Mouse (Mus musculus) thymus, postnatal 0 days (tissue): ENCODE measurements around the gene Itga10. TPM values are rescaled to one million over a fixed set of nuclear protein-coding genes. Genes with fewer than 3 reads are reported as not detected.
"Not testable (repeated sequence)": the region's sequence is repeated elsewhere in the genome, so short reads cannot be mapped to it uniquely, and the experiment has no call there.

ENCODE experiments used
- DNase-seq: peaks from one replicate; pipeline ENCODE4 v3.0.0-alpha.2; 2015; ENCODE audit warnings: low spot score
- polyA plus RNA-seq: library from polyadenylated mRNA; unstranded; fragments of >200 nt; fragmentation: Nextera tagmentation; extraction: Ambion mirVana; gene quantifications from 2 replicates; pipeline ENCODE4 v1.2.1, GENCODE M21; 2015

Gene Itga10
- polyA plus RNA-seq, 1 experiment from 2014 or later = 0.31 TPM

DNA sequence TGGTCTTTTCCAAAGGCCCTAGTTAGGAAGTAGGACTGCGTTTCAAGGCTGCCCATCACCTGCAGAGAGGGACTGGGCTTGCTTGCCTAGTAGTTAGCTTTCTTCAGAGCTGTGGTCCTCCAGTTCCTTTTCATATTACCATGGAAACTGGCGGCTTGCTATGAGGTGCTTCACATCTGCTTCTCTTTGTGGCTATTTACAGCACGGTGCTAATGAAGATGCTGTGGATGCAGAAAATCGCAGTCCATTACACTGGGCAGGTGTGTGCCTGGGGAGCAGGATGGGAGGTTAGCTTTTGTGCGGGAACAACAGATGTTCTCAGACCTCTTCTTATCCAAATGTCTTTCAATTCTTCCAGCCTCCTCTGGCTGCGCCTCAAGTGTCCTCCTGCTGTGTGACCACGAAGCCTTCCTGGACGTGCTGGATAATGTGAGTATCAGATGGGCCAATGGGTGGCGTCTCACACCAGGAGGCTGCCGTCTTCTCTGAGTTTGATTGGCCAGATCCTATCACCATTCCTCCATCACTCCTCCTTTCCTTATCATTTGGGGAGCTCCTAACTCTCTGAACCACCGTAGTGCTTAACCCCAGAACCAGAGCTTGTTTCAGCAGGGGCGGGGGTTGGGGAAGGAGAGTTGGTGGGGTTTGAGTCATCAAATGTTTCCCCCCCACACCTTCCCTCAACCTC is 35.0 kb downstream of the Itga10 start:
- DNase-seq = no peak

GRCm38 (mm10) chr3:96683496-96683895 is 38.1 kb downstream of the Itga10 start:
- no peak for DNase-seq

DNA sequence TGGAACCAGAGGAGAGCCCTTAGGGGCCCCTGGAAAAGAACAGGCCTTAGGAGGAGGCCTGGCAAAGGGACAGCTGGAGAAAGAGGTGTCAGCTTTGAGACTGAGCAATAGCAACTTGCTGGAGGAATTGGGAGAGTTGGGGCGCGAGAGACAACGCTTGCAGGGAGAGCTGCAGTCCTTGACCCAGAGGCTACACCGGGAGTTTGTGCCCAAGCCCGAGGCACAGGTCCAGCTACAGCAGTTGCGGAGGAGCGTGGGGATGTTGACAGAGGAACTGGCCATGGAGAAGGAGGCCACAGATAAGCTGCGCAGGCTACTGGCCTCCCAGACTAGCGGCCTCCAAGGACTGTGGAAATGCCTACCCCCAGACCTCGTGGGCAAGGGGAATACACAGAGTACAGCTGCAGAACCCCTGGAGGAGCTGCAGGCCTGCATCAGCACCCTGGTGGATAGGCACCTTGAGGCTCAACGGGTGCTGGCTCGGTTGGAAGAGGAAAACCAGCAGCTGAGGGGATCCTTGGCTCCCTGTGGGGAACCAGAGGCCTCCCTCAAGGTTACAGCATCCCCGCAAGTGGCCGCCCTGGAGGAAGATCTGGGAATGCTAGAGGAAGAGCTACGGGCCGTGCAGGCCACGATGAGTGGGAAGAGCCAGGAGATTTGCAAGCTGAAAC is 38.9 kb downstream of the Itga10 start:
- DNase-seq = no peak

DNA sequence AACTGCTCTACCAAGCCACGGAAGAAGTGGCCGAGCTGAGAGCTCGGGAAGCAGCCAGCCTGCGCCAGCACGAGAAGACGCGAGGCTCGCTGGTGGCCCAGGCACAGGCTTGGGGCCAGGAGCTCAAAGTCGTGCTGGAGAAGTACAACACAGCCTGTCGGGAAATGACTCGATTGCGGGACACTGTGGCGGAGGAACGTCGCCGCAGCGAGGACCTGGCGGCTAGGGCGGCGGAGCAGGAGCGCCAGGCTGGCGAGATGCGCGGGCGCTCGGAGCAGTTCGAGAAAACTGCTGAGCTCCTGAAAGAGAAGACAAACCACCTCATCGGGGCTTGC is 39.4 kb downstream of the Itga10 start:
- no peak for DNase-seq

DNA sequence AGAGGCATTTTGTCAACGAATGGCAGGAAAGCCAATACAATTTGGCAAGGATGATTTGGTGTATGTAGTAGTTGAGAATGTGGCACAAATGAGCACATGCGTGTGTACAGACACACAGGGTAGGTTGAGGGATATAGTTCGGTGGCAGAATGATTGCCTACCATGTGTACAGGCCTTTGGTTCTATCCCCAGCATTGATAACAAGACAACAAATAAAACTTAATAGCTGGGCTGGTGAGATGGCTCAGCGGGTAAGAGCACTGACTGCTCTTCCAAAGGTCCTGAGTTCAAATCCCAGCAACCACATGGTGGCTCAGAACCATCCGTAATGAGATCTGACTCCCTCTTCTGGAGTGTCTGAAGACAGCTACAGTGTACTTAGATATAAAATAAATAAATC is 40.7 kb downstream of the Itga10 start:
- DNase-seq = not testable (repeated sequence)

GRCm38 (mm10) chr3:96688854-96689253 is 43.5 kb downstream of the Itga10 start:
- DNase-seq = no peak

DNA sequence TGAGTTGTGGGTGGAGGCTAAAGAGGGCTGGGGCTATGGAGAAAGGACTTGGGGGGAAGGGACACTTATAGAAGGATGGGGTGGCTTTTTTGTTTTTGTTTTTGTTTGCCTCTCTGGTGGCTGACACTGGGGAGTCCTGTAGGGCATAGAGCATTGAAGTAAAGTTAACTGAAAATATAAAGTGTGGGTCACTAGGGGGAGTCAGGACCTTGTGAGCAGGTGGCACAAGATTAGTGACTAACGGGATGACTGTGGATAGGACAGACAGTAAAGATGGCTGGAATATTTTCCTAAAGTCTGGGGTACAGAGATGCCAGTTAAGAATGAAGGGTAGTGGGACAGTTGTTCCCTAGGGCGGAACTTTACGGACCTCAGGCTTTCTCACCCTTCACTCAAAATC is 44.9 kb downstream of the Itga10 start:
- DNase-seq = no peak

DNA sequence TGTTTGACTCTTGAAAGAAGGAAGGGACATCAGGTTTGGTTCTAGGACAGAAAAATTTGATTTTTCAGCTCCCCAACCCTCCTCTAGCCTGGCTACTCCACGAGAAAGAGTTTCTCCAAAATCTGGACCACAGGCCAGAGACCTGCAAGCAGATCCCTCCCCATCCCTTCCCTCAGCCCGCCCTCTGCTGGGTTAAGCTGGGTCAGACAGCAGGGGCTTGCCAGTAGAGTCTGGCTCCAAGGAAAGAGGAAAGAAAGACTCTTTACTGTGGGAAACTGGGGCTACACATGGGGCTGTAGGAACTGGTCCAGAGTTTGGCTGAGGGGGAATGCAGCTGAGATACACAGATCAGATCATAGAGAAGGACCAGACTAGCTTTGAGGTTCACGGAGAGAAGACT is 47.1 kb downstream of the Itga10 start:
- no peak for DNase-seq

DNA sequence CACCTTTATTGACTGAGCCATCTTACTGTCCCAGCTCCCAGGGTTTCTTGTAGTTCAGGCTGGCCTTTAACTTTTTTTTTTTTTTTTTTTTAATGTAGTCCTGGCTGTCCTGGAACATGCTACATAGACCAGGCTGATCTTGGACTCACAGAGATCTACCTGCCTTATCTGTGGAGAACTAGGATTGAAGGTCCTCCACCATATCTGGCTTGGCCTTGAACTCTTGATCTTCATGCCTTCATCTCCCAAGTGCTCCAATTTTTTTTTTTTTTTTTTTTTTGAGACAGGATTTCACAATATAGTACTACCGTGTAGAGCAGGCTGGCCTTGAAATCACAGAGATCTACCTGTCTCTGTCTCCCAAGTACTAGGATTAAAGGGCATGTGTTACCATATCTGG is 48.2 kb downstream of the Itga10 start:
- no peak for DNase-seq

DNA sequence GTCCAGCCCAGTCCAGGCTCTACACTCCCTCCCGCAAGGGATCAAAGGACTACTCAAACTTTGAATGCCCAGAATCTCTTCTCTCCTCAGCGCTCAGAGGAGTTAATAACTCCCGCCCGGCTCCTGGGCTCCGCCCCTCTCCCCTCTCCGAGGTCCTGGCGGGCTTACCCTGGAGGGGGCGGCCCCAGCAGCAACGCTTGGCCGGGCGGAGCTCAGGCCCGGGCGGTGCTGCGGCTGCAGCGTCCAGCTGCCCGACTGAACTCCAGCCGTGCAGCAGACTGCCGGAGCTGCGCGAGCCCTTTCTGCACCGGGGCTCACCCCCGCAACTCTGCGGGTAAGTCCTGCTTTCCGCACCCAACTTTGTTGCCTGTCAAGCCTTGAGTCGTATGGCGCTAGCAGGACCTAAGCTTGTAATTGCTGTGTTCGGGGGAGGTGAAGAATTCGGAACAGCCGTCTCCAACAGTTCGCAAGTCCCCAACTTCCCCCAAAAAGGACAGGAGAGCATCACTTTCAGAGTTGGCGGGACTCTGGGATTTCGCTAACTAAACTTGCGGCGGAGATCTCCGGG is 50.9 kb downstream of the Itga10 start, which contains the start of gene Pias3:
TSS of gene Pias3 (plus strand) at position 187 of the 568 bp plus-strand sequence.
- DNase-seq = peak; percentile 55

GRCm38 (mm10) chr3:96696766-96697732 is 51.7 kb downstream of the Itga10 start:
- DNase-seq = peak; percentile 59

DNA sequence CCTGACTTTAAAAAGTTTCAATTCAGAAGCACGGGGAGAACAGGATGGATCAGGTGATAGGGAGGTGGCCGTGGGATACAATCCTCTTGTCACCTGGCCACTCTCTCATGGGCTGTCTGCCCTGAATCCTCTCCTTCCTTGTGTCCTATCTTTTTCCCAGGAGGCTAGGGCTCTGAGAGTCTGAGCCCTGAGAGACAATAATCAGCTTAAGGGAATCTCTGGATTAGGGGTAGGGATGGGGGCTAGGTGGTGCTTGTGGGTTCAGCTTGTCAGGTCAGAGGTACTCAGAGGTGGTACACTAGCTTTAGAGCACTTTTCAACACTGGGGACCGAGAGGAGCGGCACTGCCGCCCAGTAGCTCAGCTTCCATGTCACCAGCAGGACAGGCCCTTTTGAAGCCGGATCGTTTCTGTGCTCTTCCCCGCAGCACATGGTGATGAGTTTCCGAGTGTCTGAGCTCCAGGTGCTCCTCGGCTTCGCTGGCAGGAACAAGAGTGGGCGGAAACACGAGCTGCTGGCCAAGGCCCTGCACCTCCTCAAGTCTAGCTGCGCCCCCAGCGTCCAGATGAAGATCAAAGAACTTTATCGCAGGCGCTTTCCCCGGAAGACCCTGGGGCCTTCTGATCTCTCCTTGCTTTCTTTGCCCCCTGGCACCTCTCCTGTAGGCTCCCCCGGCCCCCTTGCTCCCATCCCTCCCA is 53.8 kb downstream of the Itga10 start:
- no peak for DNase-seq

GRCm38 (mm10) chr3:96700376-96700775 is 55.0 kb downstream of the Itga10 start:
- DNase-seq = peak; percentile 52

DNA sequence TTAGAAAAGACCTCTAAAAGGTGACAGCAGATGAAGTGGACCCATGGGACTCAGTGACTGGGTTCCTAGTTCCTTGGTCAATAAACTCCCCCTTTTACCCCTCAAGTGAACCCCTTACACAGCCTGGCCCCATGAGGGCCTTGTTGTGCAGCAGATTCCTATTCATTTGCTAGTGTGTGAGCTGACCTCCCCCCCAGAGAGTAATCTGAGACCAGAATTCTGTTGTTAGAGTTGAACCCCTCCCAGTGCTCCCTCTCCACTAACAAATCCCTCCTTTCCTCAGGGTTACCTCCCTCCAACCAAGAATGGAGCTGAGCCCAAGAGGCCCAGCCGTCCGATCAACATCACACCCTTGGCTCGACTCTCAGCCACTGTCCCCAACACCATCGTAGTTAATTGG is 55.6 kb downstream of the Itga10 start:
- no peak for DNase-seq

- peak; percentile 29 for DNase-seq
Measured at GRCm38 (mm10) chr3:96704778-96705177, 59.4 kb downstream of the Itga10 start.

DNA sequence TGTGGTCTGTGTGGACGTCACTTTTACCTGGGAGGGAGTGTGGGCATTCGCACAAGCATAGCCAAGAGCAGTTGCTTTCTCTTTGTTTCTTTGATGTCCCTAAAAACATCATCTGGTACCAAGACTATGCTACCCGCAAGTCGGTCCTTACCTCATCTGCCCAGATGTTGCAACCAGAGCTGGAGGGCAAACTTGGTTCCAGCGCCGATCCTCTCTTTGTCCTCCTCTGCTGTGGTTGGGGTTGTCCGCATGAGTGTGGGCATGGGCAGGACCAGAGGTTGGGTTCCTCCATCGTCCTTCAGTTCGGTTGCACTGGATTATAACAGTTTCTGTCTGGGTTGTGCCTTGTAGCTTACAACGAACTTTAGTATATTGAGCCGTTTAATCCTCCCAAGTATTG is 60.8 kb downstream of the Itga10 start:
- no peak for DNase-seq

DNA sequence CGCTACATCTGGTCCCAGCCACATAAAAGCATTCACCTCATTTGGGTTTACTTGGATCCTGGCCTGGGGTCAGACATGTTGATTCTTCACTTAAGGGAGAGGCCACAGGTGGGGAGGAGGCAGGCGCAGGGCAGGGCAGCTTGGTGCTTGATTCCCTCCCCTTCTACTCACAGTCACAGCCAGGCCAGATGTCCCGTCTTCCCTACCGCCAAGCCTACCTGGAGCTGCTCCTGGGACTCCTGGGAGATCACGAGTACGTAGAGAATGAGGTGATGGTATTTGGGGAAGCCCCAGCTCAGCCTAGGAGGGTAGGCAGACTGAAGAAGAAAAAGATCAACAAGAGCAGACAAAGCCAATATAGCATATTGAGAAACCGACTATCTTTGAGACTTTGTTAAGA is 61.6 kb downstream of the Itga10 start:
- no peak for DNase-seq

DNA sequence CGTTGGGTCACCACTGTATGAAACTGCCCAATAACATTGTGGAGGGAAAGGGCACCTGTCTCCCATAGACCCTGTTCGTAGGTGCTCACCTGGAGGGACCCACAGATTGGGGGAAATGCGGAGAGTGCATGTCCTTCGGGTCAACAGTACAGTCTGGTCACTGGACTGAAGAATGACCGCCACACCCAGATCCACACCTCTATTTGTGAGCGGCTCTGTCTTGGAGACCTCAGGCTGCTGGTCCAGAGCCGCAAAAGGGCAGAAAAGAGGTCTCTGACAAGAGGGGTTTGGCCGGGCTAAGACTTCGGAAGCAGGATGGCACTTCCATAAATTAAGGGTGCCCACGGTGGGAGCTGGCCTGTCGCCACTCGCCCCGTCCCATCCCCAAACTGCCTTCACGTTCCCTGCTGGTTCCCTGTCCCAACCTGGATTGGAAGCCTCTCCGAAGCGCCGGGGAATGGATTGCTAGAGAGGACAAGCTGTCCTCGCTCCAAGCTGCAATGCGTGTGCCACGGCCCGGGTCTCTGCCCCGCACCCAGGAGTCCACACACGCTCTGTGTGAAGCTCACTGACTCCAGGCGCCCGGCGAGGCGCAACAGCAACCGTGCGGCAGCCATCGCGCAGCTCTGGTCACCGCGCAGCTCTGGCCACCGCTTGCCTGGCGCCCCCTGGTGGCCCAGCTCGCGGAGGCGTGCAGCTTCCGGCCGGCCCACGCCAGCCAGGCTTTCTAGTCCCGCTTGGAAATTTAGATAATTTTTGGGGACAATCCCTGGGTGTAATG is 62.7 kb downstream of the Itga10 start, which contains the start of gene Nudt17:
TSS of gene Nudt17 (minus strand) at position 660 of the 781 bp plus-strand sequence.
- peak; percentile 62 for DNase-seq

GRCm38 (mm10) chr3:96708684-96709064 is 63.3 kb downstream of the Itga10 start:
- no peak for DNase-seq
